Mouse (Mus musculus) heart, postnatal 14 days (tissue): ENCODE measurements around the gene Synj2. TPM values are rescaled to one million over a fixed set of nuclear protein-coding genes. Genes with fewer than 3 reads are reported as not detected.

Experiments
- DNase-seq, 2 experiments: peaks; one replicate each; pipeline ENCODE4 v3.0.0; 2021 to 2022
- intact Hi-C: fragments of 180-260 bp; cut with DNase I; formaldehyde crosslinking; loops from one replicate; pipeline ENCODE4 v1.15.1; 2025
- total RNA-seq, 2 experiments: library from RNA; stranded (reverse); gene quantifications; 2 replicates each; pipeline ENCODE4 v1.2.3; 2021

Synj2 gene
- total RNA-seq, 2 experiments from 2014 or later: 30.7 to 32.1 TPM

- DNase-seq: no peak
Observed at GRCm38 (mm10) chr17:5970298-5970821, 29.3 kb downstream of the Synj2 start.

GRCm38 (mm10) chr17:5973536-5973935 lies 32.5 kb downstream of the Synj2 start:
- DNase-seq: no peak
- intact Hi-C loops: no loop called here

More at GRCm38 (mm10) chr17:5970298-5970821, 29.3 kb downstream of the Synj2 start:
- intact Hi-C loops: no loop called here

- peak; percentile 46 to 60 for DNase-seq
- intact Hi-C loops: no loop called here
Observed at GRCm38 (mm10) chr17:5975099-5975977, 34.3 kb downstream of the Synj2 start.

- intact Hi-C loops: loop anchor here (2.0 kb wide), 1 partner anchor 36 kb away; the partner anchor contains the start of gene Synj2
- DNase-seq: peak in 1 of 2 experiments; percentile 36
Observed at GRCm38 (mm10) chr17:5976221-5977055, 35.4 kb downstream of the Synj2 start.

DNA sequence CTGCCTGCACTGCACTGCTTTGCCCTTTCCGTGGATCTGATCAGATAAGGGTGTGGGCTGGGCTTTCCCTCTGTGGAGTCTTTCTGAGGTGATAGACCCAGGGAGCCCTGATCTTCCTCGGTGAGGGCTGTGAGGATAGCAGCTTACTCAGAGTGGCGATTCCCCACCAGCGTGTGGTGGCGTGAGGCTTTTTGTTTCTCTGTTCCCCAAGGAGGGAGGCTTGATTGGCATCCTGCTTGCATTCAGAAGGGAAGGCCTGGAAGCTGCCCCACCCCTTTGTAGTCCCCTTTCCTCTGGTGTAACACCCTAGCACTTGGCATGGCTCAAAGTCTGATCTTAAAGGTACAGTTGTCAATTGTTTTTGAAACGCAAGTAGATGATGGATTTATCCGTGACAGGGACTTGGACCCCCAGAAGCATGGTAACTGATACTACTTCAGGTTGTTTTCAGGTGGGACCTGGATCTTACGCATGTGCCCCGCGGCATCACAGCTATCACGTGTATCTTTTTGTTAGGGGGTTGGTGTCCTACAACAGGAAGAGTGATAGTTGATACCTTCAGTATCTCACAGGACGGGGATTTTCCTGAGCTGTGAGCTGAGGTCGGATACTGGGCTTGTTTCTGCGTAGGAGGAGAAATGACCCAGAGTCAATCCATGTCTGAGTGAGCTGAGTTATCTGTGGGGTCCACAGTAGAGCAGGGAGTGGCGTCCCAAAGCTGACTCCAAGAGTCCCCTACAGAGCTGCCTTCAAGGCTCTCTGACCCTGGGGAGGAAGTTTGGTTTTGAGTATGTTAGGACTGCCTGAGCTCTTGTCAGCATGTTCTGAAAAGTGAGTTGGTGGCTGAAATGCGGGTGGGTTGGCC lies 36.2 kb downstream of the Synj2 start:
- peak; percentile 53 to 67 for DNase-seq
- intact Hi-C loops: loop anchor here (2.0 kb wide), 1 partner anchor 36 kb away; the partner anchor contains the start of gene Synj2

DNA sequence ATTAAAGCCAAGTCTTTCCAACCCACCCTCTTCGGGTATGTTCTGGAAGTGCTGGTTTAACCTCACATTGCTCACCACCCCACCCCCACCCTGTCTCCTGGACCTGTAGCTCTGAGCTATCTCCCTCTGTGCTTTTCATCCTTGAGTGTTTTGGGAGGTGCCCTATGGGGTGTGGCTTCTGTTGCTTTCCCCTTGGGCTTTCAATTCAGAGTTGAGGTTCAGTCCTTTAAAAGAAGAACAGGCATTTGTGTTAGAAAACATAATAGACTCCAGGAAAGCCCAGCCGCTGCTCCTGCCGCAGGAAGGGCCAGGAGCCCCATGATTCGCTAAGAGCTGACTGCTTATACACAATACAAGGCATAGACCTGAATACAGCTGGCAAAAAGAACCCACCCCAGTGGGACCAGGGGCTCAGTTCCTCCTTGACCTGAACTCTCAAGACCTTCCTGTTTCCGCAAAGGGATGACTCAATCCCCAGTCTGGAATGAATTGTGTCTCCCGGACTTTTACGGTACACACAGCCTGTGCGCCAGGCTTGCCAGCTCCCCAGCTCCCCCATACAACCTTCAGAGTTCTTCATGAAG lies 36.9 kb downstream of the Synj2 start:
- DNase-seq: no peak
- intact Hi-C loops: loop anchor here (2.0 kb wide), 2 partner anchors 37 to 39 kb away; partner anchors contain the start of gene Synj2

GRCm38 (mm10) chr17:5978505-5979077 lies 37.5 kb downstream of the Synj2 start:
- intact Hi-C loops: loop anchor here (2.0 kb wide), 1 partner anchor 38 kb away; no protein-coding TSS in a partner anchor
- no peak for DNase-seq

DNA sequence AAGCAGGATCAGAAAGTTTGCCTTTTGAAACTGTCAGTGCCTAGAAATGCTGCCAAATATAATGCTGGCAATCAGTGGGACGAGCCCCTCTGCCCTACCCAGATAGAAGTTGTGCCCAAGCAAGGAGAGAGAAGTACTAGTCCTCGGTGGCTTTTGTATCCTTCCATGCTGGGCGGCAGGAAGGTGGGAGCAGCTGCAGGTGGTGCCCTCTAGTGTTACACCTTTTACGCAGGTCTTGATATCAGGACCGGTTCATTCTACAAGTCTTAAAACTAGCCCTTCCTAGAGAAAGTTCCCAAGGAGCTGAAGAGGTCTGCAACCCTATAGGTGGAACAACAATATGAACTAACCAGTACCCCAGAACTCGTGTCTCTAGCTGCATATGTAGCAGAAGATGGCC lies 39.8 kb downstream of the Synj2 start:
- no peak for DNase-seq
- intact Hi-C loops: no loop called here

- intact Hi-C loops: no loop called here
- no peak for DNase-seq
Observed at GRCm38 (mm10) chr17:5983150-5983549, 42.1 kb downstream of the Synj2 start.

DNA sequence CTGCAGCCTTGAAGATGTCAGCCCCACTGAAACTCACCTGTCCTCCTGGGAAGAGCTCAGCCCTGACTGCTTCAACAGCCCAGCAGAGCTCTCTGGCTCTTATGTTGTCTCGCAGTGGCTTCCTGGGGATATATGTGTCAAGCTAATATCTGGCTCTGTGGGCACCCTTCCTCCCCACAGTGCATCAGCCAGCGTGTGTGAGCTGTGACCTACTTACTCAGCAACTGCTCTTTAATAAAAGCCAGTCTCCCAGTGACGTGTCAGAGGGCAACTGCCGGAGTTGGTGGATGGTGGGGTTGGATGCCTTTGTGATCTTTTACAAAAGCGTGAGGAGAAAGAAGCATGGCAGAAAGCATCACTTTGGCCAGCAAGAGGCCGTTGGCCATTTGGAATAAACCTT lies 42.8 kb downstream of the Synj2 start:
- DNase-seq: no peak

DNA sequence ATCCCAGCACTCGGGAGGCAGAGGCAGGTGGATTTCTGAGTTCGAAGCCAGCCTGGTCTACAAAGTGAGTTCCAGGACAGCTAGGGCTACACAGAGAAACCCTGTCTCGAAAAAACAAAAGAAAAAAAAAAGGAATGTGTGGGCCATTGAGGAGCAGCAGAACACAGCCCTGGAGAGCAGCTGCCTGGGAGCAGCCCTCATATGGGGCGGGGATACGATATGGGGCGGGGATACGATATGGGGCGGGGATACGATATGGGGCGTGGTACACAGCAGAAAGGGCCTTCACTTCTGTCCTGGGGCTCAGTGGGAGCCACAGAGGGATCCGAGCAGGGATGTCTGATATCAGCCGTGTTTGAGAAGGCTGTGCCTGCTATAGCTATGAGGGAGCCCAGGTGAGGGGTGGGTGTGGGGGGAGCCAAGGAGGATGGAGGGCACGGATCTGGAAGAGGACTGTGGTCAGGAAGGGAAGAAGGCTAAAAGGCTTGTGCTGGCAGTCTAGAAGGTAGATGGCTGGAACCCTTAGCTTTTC lies 43.7 kb downstream of the Synj2 start:
- DNase-seq: no peak
- intact Hi-C loops: no loop called here

More for the DNA sequence above, 42.8 kb downstream of the Synj2 start:
- intact Hi-C loops: no loop called here

- intact Hi-C loops: no loop called here
- DNase-seq: no peak
Observed at GRCm38 (mm10) chr17:5985271-5985670, 44.2 kb downstream of the Synj2 start.

DNA sequence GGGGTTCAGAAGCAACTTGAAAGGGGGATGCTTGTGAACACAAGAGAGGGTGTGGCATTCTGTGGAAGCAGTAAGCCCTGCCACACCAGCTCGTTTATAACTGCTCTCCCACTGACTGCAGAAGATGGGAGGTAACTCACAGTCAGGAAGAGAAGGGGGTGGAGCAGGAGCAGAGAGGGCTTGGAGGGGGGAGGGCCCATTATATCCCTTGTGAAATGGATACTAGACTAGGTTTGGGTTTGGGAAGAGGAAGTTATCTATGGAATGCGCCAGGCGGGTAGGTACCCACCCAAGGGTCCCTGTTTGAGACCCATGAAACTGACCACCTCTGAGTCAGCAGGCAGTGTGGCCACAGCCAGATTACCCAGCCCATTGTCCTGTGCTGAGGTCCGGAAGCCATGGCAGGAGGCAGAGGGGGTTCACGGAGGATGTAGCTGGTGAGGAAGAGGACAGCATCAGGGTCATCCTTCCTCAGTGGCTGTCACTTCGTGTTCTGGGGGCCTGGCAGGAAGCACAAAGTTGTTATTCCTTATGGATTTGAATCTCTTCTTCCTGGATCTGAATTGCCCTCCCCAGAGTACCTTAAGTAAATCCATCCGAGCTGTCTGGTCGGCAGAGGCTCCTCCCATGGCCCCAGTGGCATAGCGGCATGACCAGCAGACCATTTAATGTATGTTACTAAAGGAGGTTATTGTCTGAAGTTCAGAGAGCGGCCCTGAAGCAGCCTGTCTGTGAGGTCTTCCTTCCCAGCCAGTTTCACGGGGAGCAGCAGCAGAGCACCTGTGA lies 46.4 kb downstream of the Synj2 start:
- intact Hi-C loops: no loop called here
- no peak for DNase-seq

DNA sequence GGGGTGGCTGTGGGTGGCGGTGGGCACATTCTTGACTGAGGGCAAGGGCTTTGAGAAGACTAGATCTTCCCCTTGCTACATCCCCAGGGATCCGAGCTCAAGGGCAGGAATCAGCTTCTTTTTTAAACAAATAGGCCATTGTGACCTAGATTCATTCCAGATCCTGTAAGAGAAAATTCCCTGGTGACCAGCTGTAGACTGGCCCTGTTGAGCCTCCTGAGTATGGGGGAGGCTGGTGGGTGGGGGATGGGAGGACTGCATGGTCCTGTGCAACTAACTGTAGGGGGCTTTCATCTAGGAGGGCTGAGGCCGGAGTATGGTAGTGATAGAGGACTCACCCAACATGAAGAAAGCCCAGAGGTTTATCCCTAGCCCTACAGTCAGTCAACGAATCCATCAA lies 47.0 kb downstream of the Synj2 start:
- intact Hi-C loops: no loop called here

DNA sequence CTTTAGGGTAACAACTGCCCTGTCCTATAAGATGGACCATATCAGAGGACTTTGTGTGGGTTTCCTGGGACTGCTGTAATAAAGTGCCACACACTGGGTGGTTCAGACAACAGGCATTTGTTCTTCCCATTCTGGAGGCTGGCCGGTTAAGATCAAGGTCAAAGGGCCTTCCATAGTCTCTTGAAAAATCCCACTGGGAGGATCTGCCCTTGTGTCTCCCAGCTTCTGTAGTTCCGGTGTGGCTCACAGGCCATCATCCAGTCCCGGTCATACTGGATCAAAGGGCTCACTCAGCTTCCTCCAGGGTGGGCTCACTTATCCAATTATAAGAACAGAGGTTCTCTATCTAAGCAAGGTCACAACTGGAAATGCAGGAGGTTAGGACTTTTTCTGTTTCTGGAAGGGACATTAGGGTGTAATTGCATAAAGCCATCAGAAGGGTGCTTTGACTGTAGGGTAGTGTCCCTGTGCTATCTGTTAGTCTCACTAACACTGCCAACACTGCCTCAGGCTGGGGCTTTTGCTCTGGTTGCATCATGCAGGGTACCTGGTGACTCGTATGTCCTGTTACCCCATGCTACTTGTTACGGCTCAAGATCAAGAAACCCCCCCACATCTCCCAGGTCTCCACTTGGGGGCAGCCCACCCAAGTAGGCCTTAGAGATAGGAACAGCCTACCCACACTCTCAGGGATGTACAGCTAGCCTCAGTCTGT lies 51.9 kb downstream of the Synj2 start:
- intact Hi-C loops: no loop called here
- DNase-seq: no peak

More for the DNA sequence above, 47.0 kb downstream of the Synj2 start:
- no peak for DNase-seq

GRCm38 (mm10) chr17:5993581-5994260 lies 52.6 kb downstream of the Synj2 start:
- no peak for DNase-seq

GRCm38 (mm10) chr17:5994606-5995005 lies 53.5 kb downstream of the Synj2 start:
- no peak for DNase-seq
- intact Hi-C loops: no loop called here

More at GRCm38 (mm10) chr17:5993581-5994260, 52.6 kb downstream of the Synj2 start:
- intact Hi-C loops: no loop called here
